Mouse (Mus musculus) midbrain, embryonic 14.5 days (tissue): ENCODE data around the gene Tanc2. TPM values are rescaled to one million over a fixed set of nuclear protein-coding genes. Genes with fewer than 3 reads are reported as not detected.

Experiments
- microRNA-seq: library from miRNA; unstranded; fragments of <30 nt; microRNA quantifications from one replicate; pipeline ENCODE4, GENCODE M21; 2016
- polyA plus RNA-seq: library from polyadenylated mRNA; unstranded; fragments of >200 nt; fragmentation: Nextera tagmentation; extraction: Ambion mirVana; gene quantifications from 2 replicates; pipeline ENCODE4 v1.2.1, GENCODE M21; 2014

Tanc2 gene
- polyA plus RNA-seq, 1 experiment from 2014 or later = 46.4 TPM

Small RNAs within 50 kb of the gene (microRNA-seq; reads per million reads assigned to microRNA genes)
- not detected for gene Gm23990

Other genes with a start within 250 kb of the Tanc2 start
- 0.21 and 0.22 TPM in 2 replicates for gene March10, start 133.3 kb upstream of the Tanc2 start, polyA plus RNA-seq